Mouse (Mus musculus) heart, adult 2 months (tissue): ENCODE measurements around the gene Fuk. TPM values are rescaled to one million over a fixed set of nuclear protein-coding genes. Genes with fewer than 3 reads are reported as not detected.

Experiments
- DNase-seq, 2 experiments: peaks; one replicate each; pipeline ENCODE4 v3.0.0; 2021
- H3K27ac ChIP-seq: fragments of 200-600 bp; 2 replicates; pipeline ENCODE4 v1.8.1; 2022
- H3K27me3 ChIP-seq: fragments of 200-500 bp; 2 replicates; pipeline ENCODE4 v1.6.1; 2012; ENCODE audit warnings: mild to moderate bottlenecking, low read length, inconsistent platforms, mixed read lengths; ENCODE audit not compliant: control insufficient read depth, insufficient read depth
- H3K36me3 ChIP-seq: fragments of 200-500 bp; 2 replicates; pipeline ENCODE4 v1.6.1; 2012; ENCODE audit warnings: low read length, inconsistent platforms; ENCODE audit not compliant: control insufficient read depth, insufficient read depth
- H3K4me1 ChIP-seq: fragments of 200-500 bp; 2 replicates; pipeline ENCODE4 v1.6.1; 2011; ENCODE audit warnings: low read length; ENCODE audit not compliant: control insufficient read depth, insufficient read depth
- H3K4me3 ChIP-seq: fragments of 200-600 bp; 2 replicates; pipeline ENCODE4 v1.8.1; 2022
- H3K79me2 ChIP-seq: fragments of 200-500 bp; replicated peaks from 2 replicates; pipeline ENCODE4 v1.6.1; 2012; ENCODE audit warnings: mild to moderate bottlenecking, inconsistent platforms, low read length, moderate library complexity, mixed read lengths; ENCODE audit not compliant: control insufficient read depth, insufficient read depth
- H3K9ac ChIP-seq: fragments of 200-500 bp; 2 replicates; pipeline ENCODE4 v1.6.1; 2012; ENCODE audit warnings: low read depth, mild to moderate bottlenecking, control low read depth, inconsistent platforms, low read length, mixed read lengths
- CTCF ChIP-seq: fragments of 200-600 bp; IDR thresholded peaks from 2 replicates; pipeline ENCODE4 v1.8.1; 2022; ENCODE audit warnings: antibody characterized with exemption, mild to moderate bottlenecking, moderate library complexity
- EP300 ChIP-seq: fragments of 200-500 bp; IDR thresholded peaks from 2 replicates; pipeline ENCODE4 v1.6.1; 2011; ENCODE audit warnings: low read depth, low read length, control low read depth; ENCODE audit not compliant: insufficient read depth
- POLR2A ChIP-seq: fragments of 200-500 bp; IDR thresholded peaks from 2 replicates; pipeline ENCODE4 v1.6.1; 2011; ENCODE audit warnings: mild to moderate bottlenecking, low read depth, low read length, control low read depth; ENCODE audit not compliant: insufficient read depth
- WGBS: fragments of 180-500 bp; shearing (Covaris S2); methylation state at CpG from one replicate; pipeline ENCODE4 v1.1.7; 2018; 5-methylcytosine and 5-hydroxymethylcytosine counted together
- intact Hi-C: fragments of 180-260 bp; cut with DNase I; formaldehyde crosslinking; loops from one replicate; pipeline ENCODE4 v1.15.1; 2025
- polyA plus RNA-seq: library from polyadenylated mRNA; depleted of rRNA; stranded (reverse); fragments of >200 nt; gene quantifications from 2 replicates; pipeline ENCODE4 v1.2.3, GENCODE M21; 2012
- total RNA-seq, 2 experiments: library from RNA; stranded (reverse); gene quantifications; 2 replicates each; pipeline ENCODE4 v1.2.3; 2021

The Fuk gene
- total and polyA plus RNA-seq, 3 experiments: 4.5 to 6.2 (median 4.6) TPM

DNA sequence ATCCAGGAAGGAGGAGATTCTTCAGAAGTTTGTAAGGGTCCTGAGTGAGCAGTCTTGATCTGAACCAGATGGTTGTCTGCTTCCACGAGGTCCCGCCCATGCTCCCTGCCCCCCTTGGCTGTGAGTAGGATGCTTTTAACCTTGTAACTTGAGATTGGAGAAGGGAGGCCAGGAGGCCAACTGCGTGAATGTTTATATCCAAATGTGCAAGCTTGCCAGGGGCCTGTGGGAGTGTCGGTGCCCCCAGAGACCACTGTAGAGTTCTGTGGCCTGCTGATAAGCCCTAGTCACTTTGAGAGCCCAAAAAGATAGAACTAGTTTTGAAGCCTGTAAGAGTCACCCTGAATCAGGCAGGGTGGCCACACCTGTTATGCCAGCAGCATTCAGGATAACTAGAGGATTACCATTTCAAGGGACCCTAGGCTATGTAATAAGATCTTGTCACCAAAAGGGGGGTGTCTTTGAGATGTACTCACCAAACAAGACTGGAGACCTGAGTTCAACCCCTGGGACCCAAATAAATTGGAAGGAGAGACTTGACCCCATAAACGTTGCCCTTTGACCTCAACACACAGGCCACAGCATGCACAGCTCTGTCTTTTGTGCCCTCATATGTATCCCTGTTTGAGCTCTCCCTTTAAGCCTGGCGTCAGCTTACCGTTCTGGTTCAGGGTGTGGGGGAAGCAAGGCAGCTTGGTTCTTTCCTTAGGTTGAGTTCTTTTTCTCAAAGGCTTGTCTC, 19.4 kb upstream of the Fuk start:
- intact Hi-C loops: loop anchor here (2.0 kb wide), 2 partner anchors 13 to 43 kb away; no protein-coding TSS in a partner anchor
- Histone ChIP-seq H3K4me1 (peaks cover 6% of the 10 kb centered on the region), H3K4me3 (no peak overlapping the region; the same call in 1 of the 2 replicates), H3K79me2 (peaks cover 5% of the 10 kb centered on the region), H3K27ac (peak overlapping the region; percentile 88; the same call in 1 of the 2 replicates), H3K9ac (no peak overlapping the region), H3K27me3 (no peaks in the 10 kb centered on the region), H3K36me3 (no peaks in the 10 kb centered on the region)
- DNase-seq: peak; percentile 54 to 63
- 47% methylated on average over 7 of the region's 7 CpGs for WGBS
- TF ChIP-seq CTCF (no peak), EP300 (no peak), POLR2A (no peak)

DNA sequence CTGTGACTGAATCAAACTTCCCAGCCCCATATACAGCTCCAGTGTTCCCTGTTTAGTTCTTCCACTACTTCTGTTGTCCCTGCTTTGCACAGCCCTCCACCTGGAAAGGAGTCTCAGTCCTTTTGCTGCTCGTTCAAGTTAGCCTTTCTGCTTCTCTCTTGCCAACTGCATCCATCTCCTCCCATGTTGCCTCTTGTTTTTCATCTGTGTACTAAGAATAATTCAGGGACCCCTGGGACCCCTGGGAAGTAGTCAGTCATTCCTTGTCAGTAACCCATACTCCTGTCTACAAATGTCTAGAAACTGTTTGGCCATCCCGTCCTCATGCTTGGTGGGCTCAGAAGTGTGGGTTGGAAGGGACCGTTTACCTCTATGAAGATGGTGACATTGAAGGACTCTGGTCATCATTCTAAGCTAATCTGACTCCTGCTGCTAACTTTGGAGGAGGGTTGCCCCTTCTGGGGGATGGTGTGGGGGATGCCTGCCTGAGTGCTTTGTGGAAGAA, 18.5 kb upstream of the Fuk start:
- DNase-seq: no peak
- H3K36me3 ChIP-seq: no peaks in the 10 kb centered on the region
- H3K9ac ChIP-seq: peak overlapping the region; percentile 90
- H3K79me2 ChIP-seq: peaks cover 5% of the 10 kb centered on the region
- no peaks in the 10 kb centered on the region for H3K27me3 ChIP-seq
- intact Hi-C loops: loop anchor here (2.0 kb wide), 2 partner anchors 14 to 44 kb away; no protein-coding TSS in a partner anchor
- TF ChIP-seq POLR2A: no peak
- no peak for TF ChIP-seq CTCF
- TF ChIP-seq EP300: no peak
- H3K4me3 ChIP-seq: peak overlapping the region; percentile 78
- peaks cover 4% of the 10 kb centered on the region for H3K4me1 ChIP-seq
- peak overlapping the region; percentile 88 for H3K27ac ChIP-seq
- 36% methylated on average over 3 of the region's 3 CpGs for WGBS

DNA sequence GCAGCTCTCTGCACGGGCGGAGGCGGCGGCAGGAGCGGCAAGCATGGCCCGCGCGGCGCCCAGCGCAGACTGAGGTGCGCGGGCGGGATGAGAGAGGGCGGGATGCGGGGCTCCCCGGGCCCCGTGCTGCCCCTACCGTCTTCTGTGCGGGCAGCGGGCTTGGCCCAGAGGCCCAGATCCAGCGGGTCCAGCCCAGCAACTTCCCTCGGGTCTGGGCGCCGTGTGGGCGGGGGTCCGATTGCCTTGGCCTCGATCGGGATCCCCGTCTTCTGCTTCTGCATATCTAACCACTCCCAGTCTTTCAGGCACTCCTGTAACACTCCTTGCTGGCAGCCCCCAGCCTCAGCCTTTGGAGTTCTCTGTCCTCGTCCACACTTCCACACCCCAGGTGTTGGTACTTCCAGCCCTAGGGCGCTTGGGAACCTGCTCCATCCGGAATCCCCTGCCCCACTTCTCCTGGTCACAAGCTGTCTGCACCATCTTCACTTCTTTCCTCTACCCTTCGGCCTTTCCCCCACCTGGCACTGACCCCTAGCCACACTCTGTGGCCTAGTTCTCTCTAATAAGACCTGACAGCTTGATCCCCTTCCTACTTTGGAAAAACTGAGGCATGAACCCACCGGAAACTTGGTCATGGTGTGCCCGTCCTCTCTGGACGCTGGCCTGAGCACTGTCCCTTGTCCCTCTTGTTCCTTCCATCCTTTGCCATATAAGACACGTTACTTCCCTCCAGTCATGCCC, 17.9 kb upstream of the Fuk start:
- H3K4me3 ChIP-seq: peak overlapping the region; percentile 78
- 4% methylated on average over 33 of the region's 37 CpGs for WGBS
- intact Hi-C loops: loop anchor here (2.0 kb wide), 2 partner anchors 15 to 45 kb away; no protein-coding TSS in a partner anchor

GRCm38 (mm10) chr8:110919341-110920031, 17.2 kb upstream of the Fuk start, which contains the start of gene St3gal2:
Gene St3gal2 (plus strand): TSS chr8:110919922.
- TF ChIP-seq POLR2A (no peak), EP300 (no peak), CTCF (no peak)
- 2% methylated on average over 27 of the region's 36 CpGs for whole genome bisulfite sequencing

More for the DNA sequence above, 17.9 kb upstream of the Fuk start:
- no peak for DNase-seq
- Histone ChIP-seq H3K27me3 (no peaks in the 10 kb centered on the region), H3K4me1 (peaks cover 4% of the 10 kb centered on the region), H3K79me2 (peaks cover 5% of the 10 kb centered on the region), H3K9ac (peak overlapping the region; percentile 90), H3K27ac (peak overlapping the region; percentile 88), H3K36me3 (no peaks in the 10 kb centered on the region)
- TF ChIP-seq CTCF (no peak), POLR2A (no peak), EP300 (no peak)

GRCm38 (mm10) chr8:110918460-110918859, 16.2 kb upstream of the Fuk start:
- 85% methylated on average over 8 of the region's 8 CpGs for WGBS
- no peak for DNase-seq
- intact Hi-C loops: loop anchor here (2.0 kb wide), 1 partner anchor 16 kb away; the partner anchor contains the start of gene Fuk
- H3K27ac ChIP-seq: no peak overlapping the region
- H3K4me1 ChIP-seq: peaks cover 4% of the 10 kb centered on the region
- no peaks in the 10 kb centered on the region for H3K36me3 ChIP-seq
- no peaks in the 10 kb centered on the region for H3K27me3 ChIP-seq
- peaks cover 5% of the 10 kb centered on the region; the same call in 1 of the 2 replicates for H3K79me2 ChIP-seq
- H3K9ac ChIP-seq: no peak overlapping the region
- TF ChIP-seq EP300 (no peak), CTCF (no peak), POLR2A (no peak)
- no peak overlapping the region for H3K4me3 ChIP-seq

More at GRCm38 (mm10) chr8:110919341-110920031, 17.2 kb upstream of the Fuk start, which contains the start of gene St3gal2:
- peak within 1 kb of the TSS; percentile 78 for H3K4me3 ChIP-seq
- H3K4me1 ChIP-seq: peaks cover 4% of the 10 kb centered on the region
- DNase-seq: peak; percentile 84 to 92
- peak within 1 kb of the TSS; percentile 88 for H3K27ac ChIP-seq
- H3K27me3 ChIP-seq: no peaks in the 10 kb centered on the region
- peak within 1 kb of the TSS; percentile 90 for H3K9ac ChIP-seq
- H3K36me3 ChIP-seq: no peaks in the 10 kb centered on the region
- intact Hi-C loops: loop anchor here (2.0 kb wide), 3 partner anchors 15 to 45 kb away; partner anchors contain the start of gene Fuk
- H3K79me2 ChIP-seq: peaks cover 5% of the 10 kb centered on the region
